In genomic region chr10:59334899-59335798, GRCm38 (mm10) we compare ENCODE assay signal across 9 mouse cellular contexts. TPM values are rescaled to one million over a fixed set of nuclear protein-coding genes. Genes with fewer than 3 reads are reported as not detected.
DNase-seq lines count a peak whose midpoint lies in the region; ATAC-seq and TF ChIP-seq lines count a peak whose summit lies in the region.
"Had no signal": no experiment of that assay in that cellular context is flagged by ENCODE, and none has a peak within 500 bp of the region (broad histone marks: within the 10 kb centered on the region; RNA-seq: fewer than 3 reads in every experiment).

No protein-coding gene starts in this region.

- peaks cover 24% of the 10 kb centered on the region for H3K36me3 ChIP-seq in limb, embryonic 12.5 days
- peaks cover 28% of the 10 kb centered on the region for H3K36me3 ChIP-seq in limb, embryonic 10.5 days

- H3K9me3 ChIP-seq in limb, embryonic 12.5 days = no peaks in the 10 kb centered on the region
- H3K9me3 ChIP-seq in limb, embryonic 10.5 days (replicated peaks) = no peaks in the 10 kb centered on the region
- H3K9me3 ChIP-seq: megakaryocyte, embryonic 14.5 days had no signal

- WGBS in limb, embryonic 12.5 days = 81% methylated on average over 4 of the region's 4 CpGs
- WGBS in limb, embryonic 10.5 days = 87% methylated on average over 4 of the region's 4 CpGs

- TF ChIP-seq POLR2A in brain, embryonic 14.5 days (IDR thresholded peaks at IDR 0.05; ENCODE audit: borderline replicate concordance, extremely low read depth, insufficient read depth, insufficient read length, poor library complexity, severe bottlenecking) = no peak

- no peaks in the 10 kb centered on the region for H3K27me3 ChIP-seq in limb, embryonic 12.5 days
- no peaks in the 10 kb centered on the region for H3K27me3 ChIP-seq in limb, embryonic 10.5 days (ENCODE audit: low read depth, poor library complexity, severe bottlenecking)
- H3K27me3 ChIP-seq: megakaryocyte, embryonic 14.5 days had no signal

- TF ChIP-seq CTCF in brain, embryonic 14.5 days (IDR thresholded peaks at IDR 0.05; ENCODE audit: borderline replicate concordance, extremely low read depth, insufficient read depth, insufficient read length) = no peak

- 0 out of 2 replicates have a peak overlapping the region, but pooled peaks have one; percentile 31 for H3K27ac ChIP-seq in limb, embryonic 12.5 days
- no peak overlapping the region for H3K27ac ChIP-seq in limb, embryonic 10.5 days

- no peak overlapping the region for H3K9ac ChIP-seq in limb, embryonic 12.5 days (replicated peaks)

- ATAC-seq in limb, embryonic 12.5 days (ENCODE audit: insufficient number of reproducible peaks, insufficient read depth, low FRiP score, low TSS enrichment, low read depth) = no peak

- H3K4me3 ChIP-seq in limb, embryonic 12.5 days (replicated peaks) = no peak overlapping the region
- no peak overlapping the region for H3K4me3 ChIP-seq in limb, embryonic 10.5 days
- H3K4me3 ChIP-seq: megakaryocyte, embryonic 14.5 days had no signal

- no peak overlapping the region for H3K4me2 ChIP-seq in limb, embryonic 12.5 days

- intact Hi-C loops in left cerebral cortex, postnatal 14 days (cut with DNase I) = no loop called here

- no peak for DNase-seq in limb, embryonic 10.5 days (ENCODE audit: low spot score)
- peak; percentile 86 for DNase-seq in brain, embryonic 14.5 days (ENCODE audit: low read depth)
- DNase-seq in gastrocnemius, adult 8-10 months (ENCODE audit: low spot score in 2 of 2) = peak; percentile 13 to 24
- peak; percentile 88 for DNase-seq in kidney, adult 11 months
- DNase-seq in left cerebral cortex, postnatal 14 days (ENCODE audit: low spot score in 2 of 2) = peak; percentile 76 to 90
- DNase-seq in right cerebral cortex, postnatal 10 days (ENCODE audit: low spot score in 2 of 2) = peak; percentile 84 to 90
- DNase-seq in urinary bladder, postnatal 4 days (ENCODE audit: low spot score in 2 of 2) = no peak

- H3K4me1 ChIP-seq in limb, embryonic 12.5 days (replicated peaks) = peaks cover 11% of the 10 kb centered on the region; the same call in 1 of the 2 replicates
- H3K4me1 ChIP-seq in limb, embryonic 10.5 days = peaks cover 3% of the 10 kb centered on the region; the same call in 1 of the 2 replicates

RNA-seq across cellular contexts. Expression of gene P4ha1, which starts 12.1 kb away (rescaled TPM):
- polyA plus RNA-seq in limb, embryonic 12.5 days (2016; fragmentation: Nextera tagmentation; extraction: Ambion mirVana) = 65.0 and 73.1 TPM in 2 replicates
- 53.3 and 53.6 TPM in 2 replicates for polyA plus RNA-seq in limb, embryonic 10.5 days (2016; fragmentation: Nextera tagmentation; extraction: Ambion mirVana)
- polyA plus RNA-seq in brain, embryonic 14.5 days (2012; rRNA removed) = 16.0 and 21.0 TPM in 2 replicates
- 10 to 100 TPM; 30.9 to 40.8 (median 32.1) TPM for total RNA-seq in gastrocnemius, adult 8-10 months (2022)
- 10 to 100 TPM; 33.9 to 37.1 TPM for total RNA-seq in left cerebral cortex, postnatal 14 days (2021)

Comparison
In these comparisons a context has a peak if more than half of its experiments do, and no peak if none do; other contexts are left out.
1. DNase-seq: peak in brain, embryonic 14.5 days (single experiment), gastrocnemius, adult 8-10 months (2 of 2), kidney, adult 11 months (single experiment), left cerebral cortex, postnatal 14 days (2 of 2) and right cerebral cortex, postnatal 10 days (2 of 2); none in limb, embryonic 10.5 days (single experiment) and urinary bladder, postnatal 4 days (0 of 2).